Mouse (Mus musculus): Measurements from ENCODE around the gene Ttn.

GRCm38 (mm10) chr2:76885855-76886254, 96.5 kb downstream of the Ttn start:
- TF ChIP-seq CTCF (IDR thresholded peaks at IDR 0.05; ENCODE audit: extremely low read depth, insufficient read depth, low read length) (no peak), POLR2A (IDR thresholded peaks at IDR 0.05; ENCODE audit: extremely low read depth, insufficient read depth, low read length) (no peak)

All from cortical plate, adult 2 months (tissue).